Mouse (Mus musculus): ENCODE data around the gene Tmem245. TPM values are rescaled to one million over a fixed set of nuclear protein-coding genes. Genes with fewer than 3 reads are reported as not detected.

Tmem245 gene
- polyA plus RNA-seq, 2 experiments = 1.4 to 2.0 TPM

GRCm38 (mm10) chr4:56897511-56897910 is 49.7 kb downstream of the Tmem245 start:
- 68% methylated on average over 3 of the region's 3 CpGs for WGBS (ENCODE audit: insufficient replicate concordance)
- H3K36me3 ChIP-seq (replicated peaks; ENCODE audit: control insufficient read depth, insufficient read depth, low read depth) = no peaks in the 10 kb centered on the region
- H3K9ac ChIP-seq (replicated peaks) = no peak overlapping the region
- no peak overlapping the region for H3K4me3 ChIP-seq (ENCODE audit: insufficient read depth in 1 of 2, low read depth in 2 of 2, low read length in 2 of 2)
- H3K9me3 ChIP-seq (ENCODE audit: control insufficient read depth, low read length) = no peaks in the 10 kb centered on the region
- ATAC-seq (ENCODE audit: insufficient read depth) (no peak), DNase-seq (ENCODE audit: low read depth in 3 of 3, low spot score in 3 of 3) (no peak)
- no peaks in the 10 kb centered on the region for H3K27me3 ChIP-seq (ENCODE audit: control insufficient read depth, insufficient read depth, low read length)
- H3K4me1 ChIP-seq (replicated peaks; ENCODE audit: control insufficient read depth in 2 of 2, insufficient read depth in 2 of 2, low read length in 1 of 2) = peaks cover 0 to 4% of the 10 kb centered on the region in 2 experiments; a peak in 1 of 4 replicates
- TF ChIP-seq EP300 (IDR thresholded peaks at IDR 0.05; ENCODE audit: low read depth) (no peak), CTCF (IDR thresholded peaks at IDR 0.05; ENCODE audit: low read depth) (peak; percentile 19; the same call in 1 of the 2 replicates)
- no peak overlapping the region for H3K27ac ChIP-seq
- no peak overlapping the region for H3K4me2 ChIP-seq (ENCODE audit: low read depth)

- no peaks in the 10 kb centered on the region for H3K9me3 ChIP-seq (ENCODE audit: control insufficient read depth, low read length)
- DNase-seq (ENCODE audit: low read depth in 3 of 3, low spot score in 3 of 3) (no peak), ATAC-seq (ENCODE audit: insufficient read depth) (no peak)
- no peak overlapping the region for H3K4me2 ChIP-seq (ENCODE audit: low read depth)
- H3K9ac ChIP-seq (replicated peaks) = no peak overlapping the region
- H3K36me3 ChIP-seq (replicated peaks; ENCODE audit: control insufficient read depth, insufficient read depth, low read depth) = no peaks in the 10 kb centered on the region
- TF ChIP-seq EP300 (IDR thresholded peaks at IDR 0.05; ENCODE audit: low read depth) (no peak), CTCF (IDR thresholded peaks at IDR 0.05; ENCODE audit: low read depth) (no peak)
- WGBS (ENCODE audit: insufficient replicate concordance) = 81% methylated on average over 3 of the region's 3 CpGs
- H3K4me3 ChIP-seq (ENCODE audit: insufficient read depth in 1 of 2, low read depth in 2 of 2, low read length in 2 of 2) = no peak overlapping the region
- H3K4me1 ChIP-seq (replicated peaks; ENCODE audit: control insufficient read depth in 2 of 2, insufficient read depth in 2 of 2, low read length in 1 of 2) = peaks cover 0 to 7% of the 10 kb centered on the region in 2 experiments; a peak in 1 of 4 replicates
- no peak overlapping the region for H3K27ac ChIP-seq
- H3K27me3 ChIP-seq (ENCODE audit: control insufficient read depth, insufficient read depth, low read length) = no peaks in the 10 kb centered on the region
These were observed 53.0 kb downstream of the Tmem245 start for GRCm38 (mm10) chr4:56894196-56894595.

GRCm38 (mm10) chr4:56892501-56893115 is 54.6 kb downstream of the Tmem245 start:
- Histone ChIP-seq H3K9ac (replicated peaks) (no peak overlapping the region), H3K36me3 (replicated peaks; ENCODE audit: control insufficient read depth, insufficient read depth, low read depth) (peaks cover under 1% of the 10 kb centered on the region), H3K4me1 (replicated peaks; ENCODE audit: control insufficient read depth in 2 of 2, insufficient read depth in 2 of 2, low read length in 1 of 2) (peaks cover 0 to 7% of the 10 kb centered on the region in 2 experiments; a peak in 1 of 4 replicates), H3K4me3 (ENCODE audit: insufficient read depth in 1 of 2, low read depth in 2 of 2, low read length in 2 of 2) (no peak overlapping the region), H3K4me2 (ENCODE audit: low read depth) (no peak overlapping the region), H3K9me3 (ENCODE audit: control insufficient read depth, low read length) (no peaks in the 10 kb centered on the region), H3K27me3 (ENCODE audit: control insufficient read depth, insufficient read depth, low read length) (no peaks in the 10 kb centered on the region), H3K27ac (no peak overlapping the region)
- ATAC-seq (ENCODE audit: insufficient read depth) (no peak), DNase-seq (ENCODE audit: low read depth in 3 of 3, low spot score in 3 of 3) (no peak)
- 39% methylated on average over 6 of the region's 6 CpGs for WGBS (ENCODE audit: insufficient replicate concordance)
- TF ChIP-seq EP300 (IDR thresholded peaks at IDR 0.05; ENCODE audit: low read depth) = no peak
- TF ChIP-seq CTCF (IDR thresholded peaks at IDR 0.05; ENCODE audit: low read depth) = no peak

GRCm38 (mm10) chr4:56888483-56888882 is 58.8 kb downstream of the Tmem245 start:
- H3K36me3 ChIP-seq (replicated peaks; ENCODE audit: control insufficient read depth, insufficient read depth, low read depth) = peaks cover 3% of the 10 kb centered on the region
- no peak overlapping the region for H3K4me2 ChIP-seq (ENCODE audit: low read depth)
- no peak overlapping the region for H3K9ac ChIP-seq (replicated peaks)
- H3K27ac ChIP-seq = no peak overlapping the region
- TF ChIP-seq EP300 (IDR thresholded peaks at IDR 0.05; ENCODE audit: low read depth) (no peak), CTCF (IDR thresholded peaks at IDR 0.05; ENCODE audit: low read depth) (no peak)
- no peak for ATAC-seq (ENCODE audit: insufficient read depth)
- peaks cover 0 to 7% of the 10 kb centered on the region in 2 experiments; a peak in 1 of 4 replicates for H3K4me1 ChIP-seq (replicated peaks; ENCODE audit: control insufficient read depth in 2 of 2, insufficient read depth in 2 of 2, low read length in 1 of 2)
- no peaks in the 10 kb centered on the region for H3K9me3 ChIP-seq (ENCODE audit: control insufficient read depth, low read length)
- no peak overlapping the region for H3K4me3 ChIP-seq (ENCODE audit: insufficient read depth in 1 of 2, low read depth in 2 of 2, low read length in 2 of 2)
- DNase-seq (ENCODE audit: low read depth in 3 of 3, low spot score in 3 of 3) = no peak
- H3K27me3 ChIP-seq (ENCODE audit: control insufficient read depth, insufficient read depth, low read length) = no peaks in the 10 kb centered on the region
- WGBS (ENCODE audit: insufficient replicate concordance) = 66% methylated on average over 5 of the region's 5 CpGs

- no peaks in the 10 kb centered on the region for H3K27me3 ChIP-seq (ENCODE audit: control insufficient read depth, insufficient read depth, low read length)
- no peak overlapping the region for H3K27ac ChIP-seq
- no peak overlapping the region for H3K9ac ChIP-seq (replicated peaks)
- H3K9me3 ChIP-seq (ENCODE audit: control insufficient read depth, low read length) = no peaks in the 10 kb centered on the region
- H3K4me2 ChIP-seq (ENCODE audit: low read depth) = no peak overlapping the region
- no peak for ATAC-seq (ENCODE audit: insufficient read depth)
- no peaks in the 10 kb centered on the region for H3K4me1 ChIP-seq (replicated peaks; ENCODE audit: control insufficient read depth in 2 of 2, insufficient read depth in 2 of 2, low read length in 1 of 2)
- TF ChIP-seq EP300 (IDR thresholded peaks at IDR 0.05; ENCODE audit: low read depth) (no peak), CTCF (IDR thresholded peaks at IDR 0.05; ENCODE audit: low read depth) (no peak)
- H3K36me3 ChIP-seq (replicated peaks; ENCODE audit: control insufficient read depth, insufficient read depth, low read depth) = peaks cover 3% of the 10 kb centered on the region
- DNase-seq (ENCODE audit: low read depth in 3 of 3, low spot score in 3 of 3) = no peak
- WGBS (ENCODE audit: insufficient replicate concordance) = 54% methylated on average over 6 of the region's 6 CpGs
- H3K4me3 ChIP-seq (ENCODE audit: insufficient read depth in 1 of 2, low read depth in 2 of 2, low read length in 2 of 2) = no peak overlapping the region
These were observed 60.8 kb downstream of the Tmem245 start for GRCm38 (mm10) chr4:56886286-56886979.
